Mouse (Mus musculus) liver, postnatal 0 days (tissue): ENCODE measurements around the gene Mrap.

ENCODE experiments used
- CTCF ChIP-seq: sonication (generic); IDR thresholded peaks from 2 replicates; pipeline ENCODE4 v1.5.1; 2016; ENCODE audit warnings: antibody characterized with exemption, low read depth
- EP300 ChIP-seq: IDR thresholded peaks from 2 replicates; pipeline ENCODE4 v1.6.1; 2016; ENCODE audit warnings: antibody characterized with exemption, low read depth, mild to moderate bottlenecking

DNA sequence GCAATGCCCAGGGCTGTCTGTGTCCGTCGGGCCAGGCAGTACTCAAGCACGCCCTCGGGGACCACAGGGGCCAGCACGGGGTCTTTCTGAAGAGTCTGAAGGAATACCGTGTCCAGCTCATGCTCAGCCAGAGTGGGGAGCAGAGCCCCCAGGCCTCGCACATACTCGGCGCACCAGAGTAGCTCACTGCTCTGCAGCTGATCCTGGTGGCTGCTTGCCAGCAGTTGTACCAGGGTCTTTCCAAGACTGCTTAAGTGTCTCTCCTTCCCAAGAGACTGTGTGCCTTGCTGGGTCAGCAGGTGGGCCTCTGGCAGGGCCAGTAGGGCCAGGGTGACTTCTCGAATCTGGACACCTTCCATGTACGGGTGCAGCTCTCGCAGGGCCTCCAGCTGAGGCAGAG, 36.2 kb downstream of the Mrap start:
- TF ChIP-seq CTCF (no peak), EP300 (no peak)
